Mouse (Mus musculus): ENCODE measurements around the gene Pcsk2.

The Pcsk2 gene

GRCm38 (mm10) chr2:143735442-143735841 is 189.5 kb downstream of the Pcsk2 start:
- no peak for DNase-seq (ENCODE audit: low spot score)

- DNase-seq (ENCODE audit: low spot score), result no peak
Measured at GRCm38 (mm10) chr2:143739475-143740226, 193.7 kb downstream of the Pcsk2 start.

DNA sequence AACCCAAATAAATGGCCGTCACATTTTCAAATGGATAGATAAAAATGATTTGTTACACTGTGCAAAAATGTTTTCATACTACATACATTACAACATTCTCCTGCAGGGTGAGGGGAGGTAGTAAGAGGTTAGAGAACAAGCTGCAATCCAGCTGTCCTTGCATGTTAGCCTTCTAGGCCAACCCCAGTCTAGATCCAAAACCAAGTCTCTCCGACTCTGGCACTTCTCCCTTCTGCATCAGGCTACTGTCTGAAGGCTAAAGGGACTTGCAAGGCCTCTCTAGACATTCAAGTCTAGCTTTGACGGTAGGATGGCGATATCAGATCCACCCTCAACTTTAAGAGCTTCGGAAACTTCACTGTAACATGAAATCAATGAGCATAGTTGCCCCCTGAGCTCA is 196.5 kb downstream of the Pcsk2 start:
- DNase-seq (ENCODE audit: low spot score), result no peak

GRCm38 (mm10) chr2:143743081-143743480 is 197.1 kb downstream of the Pcsk2 start:
- no peak for DNase-seq (ENCODE audit: low spot score)

GRCm38 (mm10) chr2:143752051-143752788 is 206.3 kb downstream of the Pcsk2 start:
- DNase-seq (ENCODE audit: low spot score), result no peak

DNA sequence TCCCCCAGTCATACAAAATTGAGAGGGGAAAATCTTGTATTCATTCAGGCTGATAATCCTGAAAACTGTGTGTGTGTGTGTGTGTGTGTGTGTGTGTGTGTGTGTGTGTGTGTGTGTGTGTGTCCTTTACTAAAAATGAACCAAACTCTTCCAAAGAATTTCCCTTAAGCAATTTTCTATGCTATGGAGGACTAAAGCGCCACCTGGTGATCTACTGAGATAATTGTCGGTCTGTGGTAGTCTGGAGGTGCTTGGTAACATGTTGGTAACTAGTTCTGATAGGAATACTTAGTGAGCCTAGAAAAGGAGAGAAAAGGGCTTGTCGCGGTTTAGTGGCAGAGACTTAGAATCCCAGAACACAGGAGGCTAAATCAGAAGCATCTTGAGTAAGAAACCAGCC is 230.5 kb downstream of the Pcsk2 start:
- DNase-seq (ENCODE audit: low spot score), result no peak

- no peak for DNase-seq (ENCODE audit: low spot score)
Measured at GRCm38 (mm10) chr2:143780310-143780709, 234.4 kb downstream of the Pcsk2 start.

- DNase-seq (ENCODE audit: low spot score), result no peak
Measured at GRCm38 (mm10) chr2:143789911-143790310, 244.0 kb downstream of the Pcsk2 start.

- no peak for DNase-seq (ENCODE audit: low spot score)
Measured at GRCm38 (mm10) chr2:143795858-143796257, 249.9 kb downstream of the Pcsk2 start.

DNA sequence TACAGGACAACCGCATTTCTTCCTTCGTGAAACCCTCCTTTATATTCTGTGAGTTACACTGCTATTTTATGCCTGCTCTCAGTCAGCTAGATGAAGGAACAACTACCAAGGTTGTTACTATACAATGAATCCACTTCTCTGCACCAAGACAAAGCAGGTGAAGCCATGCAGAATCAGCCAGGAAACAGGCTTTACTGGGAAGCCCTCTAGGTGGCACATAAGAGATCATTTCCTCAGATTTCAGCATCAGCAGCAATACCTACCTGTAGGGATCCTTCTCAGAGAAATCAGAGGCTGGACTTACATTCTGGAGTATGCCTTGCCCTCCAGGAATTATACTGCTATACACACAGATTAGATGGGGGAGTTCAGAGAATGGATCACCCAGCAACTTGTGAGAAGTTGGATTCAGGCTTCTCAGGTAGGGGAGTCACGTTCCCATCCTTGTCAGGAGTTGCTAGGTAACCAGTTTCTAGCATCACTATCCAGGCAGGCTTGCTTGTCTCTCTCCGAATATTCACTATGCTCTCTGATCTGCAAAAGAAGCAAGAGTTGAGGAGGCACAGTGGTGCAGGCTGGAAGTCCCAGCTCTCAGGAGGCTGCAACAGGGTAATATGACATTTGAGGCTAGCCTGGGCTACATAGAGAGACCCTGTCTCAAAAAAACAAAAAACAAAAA is 250.5 kb downstream of the Pcsk2 start:
- no peak for DNase-seq (ENCODE audit: low spot score)

GRCm38 (mm10) chr2:143801097-143801496 is 255.1 kb downstream of the Pcsk2 start:
- DNase-seq (ENCODE audit: low spot score), result no peak

GRCm38 (mm10) chr2:143806140-143806923 is 260.4 kb downstream of the Pcsk2 start:
- no peak for DNase-seq (ENCODE audit: low spot score)

DNA sequence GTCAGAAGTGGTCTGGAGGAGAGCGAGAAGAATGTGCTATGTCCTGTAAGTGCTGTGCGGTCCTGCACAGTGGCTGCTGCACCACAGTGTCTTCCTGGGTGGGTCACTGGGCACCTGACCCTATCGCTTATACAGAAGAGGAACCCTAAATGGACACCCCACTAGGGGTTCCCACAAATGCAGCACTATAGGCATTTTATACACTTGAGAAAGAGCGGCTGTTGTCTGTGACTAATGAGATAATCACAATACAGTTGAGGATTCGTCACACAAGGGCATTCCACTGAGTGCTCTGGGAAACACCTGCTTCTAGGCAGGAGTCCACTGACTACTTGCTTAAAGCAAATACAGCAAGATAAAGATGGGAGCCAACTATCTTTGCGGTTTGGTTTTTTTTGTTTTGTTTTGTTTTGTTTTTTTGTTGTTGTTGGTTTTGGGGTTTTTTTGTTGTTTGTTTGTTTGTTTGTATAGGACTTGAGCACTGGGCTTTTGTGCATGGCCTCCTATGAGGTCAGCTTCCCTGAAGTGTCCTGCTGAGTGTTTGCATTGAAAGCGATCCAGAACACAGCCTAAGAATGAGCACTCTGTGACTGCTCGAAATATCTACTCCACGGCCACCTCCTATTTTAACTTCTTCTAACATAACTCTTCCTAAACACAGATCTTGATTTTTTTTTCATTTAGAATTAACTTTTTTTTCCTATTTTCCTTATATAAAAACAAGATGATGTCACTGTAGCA is 261.1 kb downstream of the Pcsk2 start:
- DNase-seq (ENCODE audit: low spot score), result no peak

DNA sequence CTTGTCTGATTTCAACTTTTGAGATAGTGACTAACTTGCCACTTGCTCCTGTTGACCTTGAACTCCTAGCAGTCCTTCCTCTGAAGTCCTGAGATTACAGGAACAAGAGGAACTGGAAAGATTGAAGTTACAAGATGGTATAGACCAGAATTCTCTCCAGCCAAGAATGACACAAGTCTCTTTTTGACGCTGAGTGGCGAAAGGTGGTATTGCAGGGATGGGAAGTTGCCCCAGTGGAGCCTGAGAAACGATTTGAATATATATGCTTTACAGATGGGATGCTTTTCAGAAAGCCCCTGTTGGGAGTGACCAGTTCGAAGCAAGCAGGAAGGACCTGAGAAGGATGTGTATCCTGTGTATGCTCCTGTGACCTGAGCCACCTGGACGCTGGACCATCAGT is 262.8 kb downstream of the Pcsk2 start:
- DNase-seq (ENCODE audit: low spot score), result no peak

- no peak for DNase-seq (ENCODE audit: low spot score)
Measured at GRCm38 (mm10) chr2:143812262-143812661, 266.3 kb downstream of the Pcsk2 start.

GRCm38 (mm10) chr2:143813461-143813860 is 267.5 kb downstream of the Pcsk2 start:
- DNase-seq (ENCODE audit: low spot score), result no peak

DNA sequence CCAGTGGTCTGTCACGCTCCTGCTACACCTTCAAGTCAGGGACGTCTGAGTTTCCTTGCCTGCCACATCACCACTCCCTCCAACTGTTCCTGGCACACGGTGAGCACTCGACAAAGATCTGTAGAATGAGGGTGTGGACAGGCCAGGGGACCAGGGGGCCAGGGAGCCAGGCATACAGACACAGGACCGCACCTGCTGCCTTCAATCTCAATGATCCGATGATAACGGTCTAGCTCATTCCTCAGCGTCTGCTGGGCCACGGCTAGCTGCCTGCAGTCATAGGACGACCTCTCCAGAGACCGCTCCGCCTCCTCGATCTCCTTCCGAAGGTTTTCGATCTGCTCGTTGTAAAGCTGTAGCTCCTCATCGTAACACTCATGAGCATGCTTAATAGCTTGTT is 285.7 kb downstream of the Pcsk2 start:
- no peak for DNase-seq (ENCODE audit: low spot score)

- DNase-seq (ENCODE audit: low spot score), result no peak
Measured at GRCm38 (mm10) chr2:143832721-143833120, 286.8 kb downstream of the Pcsk2 start.

- DNase-seq (ENCODE audit: low spot score), result no peak
Measured at GRCm38 (mm10) chr2:143834082-143834481, 288.1 kb downstream of the Pcsk2 start.

- no peak for DNase-seq (ENCODE audit: low spot score)
Measured at GRCm38 (mm10) chr2:143835820-143836219, 289.9 kb downstream of the Pcsk2 start.

DNA sequence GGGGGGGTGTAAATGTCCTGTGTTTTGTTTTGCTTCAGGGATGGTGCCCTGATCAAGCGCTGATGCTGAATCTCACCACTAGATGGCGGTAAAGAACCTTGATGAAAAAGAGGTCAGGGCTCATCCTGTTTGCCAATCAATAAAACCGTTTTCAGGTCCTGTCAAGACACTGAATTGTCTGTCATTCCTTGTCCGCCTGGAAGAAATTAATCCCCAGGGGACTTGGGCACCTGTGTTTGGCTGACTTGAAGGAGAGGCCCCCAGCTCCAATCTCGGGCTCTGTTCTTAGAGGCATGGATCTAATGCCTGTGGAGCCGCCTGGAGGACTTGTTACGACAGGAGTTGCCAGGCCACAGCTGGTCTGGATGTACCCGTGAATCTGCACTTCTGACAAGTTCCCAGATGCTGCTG is 291.3 kb downstream of the Pcsk2 start:
- peak; percentile 71 for DNase-seq (ENCODE audit: low spot score)

Data from testis, postnatal 10 days (tissue).